Mouse (Mus musculus): ENCODE results near the gene Arhgef18.

DNA sequence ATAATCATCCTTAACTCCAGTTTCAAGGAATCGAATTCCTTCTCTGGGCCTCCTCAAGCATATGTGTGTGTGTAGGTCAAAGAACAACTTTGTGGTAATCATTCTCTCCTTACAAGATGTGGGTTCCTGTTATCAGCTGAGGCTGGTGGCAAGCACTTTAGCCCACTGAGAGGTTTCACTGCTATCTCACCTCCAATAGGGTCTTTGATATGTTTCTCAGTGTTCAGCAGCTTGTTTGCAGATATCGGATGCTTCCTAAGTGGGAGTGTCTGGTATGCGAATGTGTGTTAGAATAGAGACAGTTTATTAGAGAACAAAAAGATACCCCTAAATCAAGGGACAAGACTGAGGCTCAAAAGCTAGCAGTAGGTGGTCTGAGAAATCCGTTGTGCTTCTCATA is 513 bp upstream of the Arhgef18 start:
- TF ChIP-seq CTCF (conservative IDR thresholded peaks at IDR 0.05; ENCODE audit: low read length) (no peak), NANOG (IDR thresholded peaks at IDR 0.05; ENCODE audit: borderline replicate concordance, low read length) (no peak), POU5F1 (IDR thresholded peaks at IDR 0.05; ENCODE audit: borderline replicate concordance, low read length) (no peak)

Data from E14TG2a.4 (cell line).